Mouse (Mus musculus) kidney, postnatal 14 days (tissue): ENCODE results near the gene Tshz2.
A peak's percentile ranks its signal among the peaks of the same experiment; 100 is the strongest.

ENCODE experiments used
- DNase-seq: peaks from one replicate; pipeline ENCODE4 v3.0.0; 2022; ENCODE audit warnings: mixed read lengths

Tshz2 gene

DNA sequence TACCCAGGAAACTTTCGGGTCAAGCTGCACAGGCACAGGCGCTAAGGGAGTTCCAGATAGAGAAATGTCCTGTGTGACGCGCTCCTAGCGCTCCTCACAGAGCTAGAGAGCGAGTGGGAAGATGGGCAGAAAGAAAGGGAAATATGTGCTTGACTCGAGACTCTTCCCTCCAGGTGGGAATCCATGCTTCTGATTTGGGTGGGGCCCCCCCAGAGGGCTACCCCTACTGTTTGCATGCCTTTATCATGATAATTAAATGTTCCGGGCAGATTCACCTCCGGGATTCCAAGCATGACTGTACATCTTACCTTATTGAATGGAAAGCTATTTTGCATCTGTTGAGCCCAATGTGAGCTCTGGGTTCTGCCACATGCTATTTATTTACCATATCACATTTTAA lies 255.1 kb downstream of the Tshz2 start:
- no peak for DNase-seq

DNA sequence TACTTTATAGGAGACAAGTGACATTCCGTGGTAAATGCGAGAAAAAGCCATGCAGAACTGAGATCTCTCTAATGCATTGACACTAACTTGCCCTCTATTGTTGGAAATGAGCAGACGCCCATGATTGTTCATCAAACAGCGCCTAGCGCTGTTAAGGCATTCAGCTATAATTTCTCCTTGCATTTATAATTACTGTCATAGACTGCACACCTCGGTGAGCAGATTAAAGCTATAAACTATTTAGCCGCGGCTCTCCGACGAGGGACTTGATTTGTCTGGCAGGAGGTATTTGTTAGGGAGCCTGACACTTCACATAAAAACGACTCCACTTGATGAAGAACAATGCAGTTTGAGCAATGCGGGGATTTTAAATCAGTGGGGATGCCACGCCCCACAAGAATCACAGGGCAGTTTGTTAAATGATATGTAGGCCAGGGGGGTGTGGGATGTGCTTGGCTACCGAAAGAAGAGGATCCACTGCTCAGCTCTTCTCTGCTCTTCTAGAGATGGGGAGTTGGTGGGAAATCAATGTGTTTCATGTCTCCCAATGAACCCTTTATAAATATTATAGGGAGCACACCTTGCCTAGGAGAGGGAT lies 259.7 kb downstream of the Tshz2 start:
- no peak for DNase-seq

DNA sequence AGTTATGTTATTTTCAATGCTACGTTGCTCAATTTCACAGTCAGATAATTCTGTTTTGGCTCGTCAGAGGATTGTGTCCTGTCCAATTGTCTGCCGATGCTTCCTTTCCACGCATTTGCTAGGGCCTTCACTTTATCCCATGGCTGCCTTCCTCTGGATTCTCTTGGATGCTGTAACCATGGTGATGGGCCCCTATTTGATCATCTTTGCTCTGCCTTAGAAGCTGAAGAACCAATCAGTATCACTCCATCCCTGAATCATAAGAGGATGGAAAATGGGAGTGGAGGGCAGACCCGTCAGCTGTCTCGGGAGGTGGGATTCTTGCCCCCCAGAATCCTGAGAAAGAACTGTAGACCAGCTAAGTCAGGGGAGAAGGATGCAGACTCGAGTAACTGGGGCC lies 270.1 kb downstream of the Tshz2 start:
- DNase-seq: no peak

DNA sequence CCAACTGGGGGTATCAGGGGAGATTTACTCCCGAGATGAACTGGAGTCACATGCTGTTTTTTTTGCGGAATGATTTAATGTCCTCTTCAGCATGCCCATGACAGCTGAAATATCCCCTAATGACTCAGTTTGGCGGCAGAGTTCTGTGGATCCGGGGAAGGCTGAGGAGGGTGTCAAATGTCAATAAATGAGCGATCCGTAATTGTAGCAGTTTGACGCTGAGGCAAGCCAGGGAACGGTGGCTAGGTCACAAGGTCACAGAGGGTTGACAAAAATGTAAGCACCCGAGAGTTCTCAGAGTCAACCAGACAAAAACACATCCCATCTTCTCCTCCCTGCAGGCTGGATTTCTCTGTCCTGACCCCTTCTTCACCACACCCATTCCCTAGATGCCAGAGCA lies 273.6 kb downstream of the Tshz2 start:
- DNase-seq: no peak

DNA sequence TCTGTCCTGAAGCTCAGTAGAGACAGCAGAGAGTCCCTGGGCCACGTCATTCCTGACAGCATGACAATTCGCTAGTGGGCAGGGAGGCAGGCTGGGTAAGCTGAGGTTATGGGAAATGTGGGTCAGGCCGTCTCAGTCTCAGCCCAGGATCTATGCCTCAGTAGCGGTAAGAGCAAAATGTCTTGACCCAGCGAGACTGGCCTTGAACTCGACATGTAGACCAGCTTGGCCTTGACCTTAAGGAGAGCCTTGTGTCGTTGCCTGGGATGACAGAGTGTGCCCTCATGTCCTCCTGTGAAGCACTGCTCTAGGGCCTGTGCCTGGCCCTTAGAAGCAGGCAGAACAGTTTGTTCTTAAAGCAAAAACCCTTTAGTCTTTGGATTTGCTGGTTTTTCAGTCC lies 275.2 kb downstream of the Tshz2 start:
- no peak for DNase-seq

DNA sequence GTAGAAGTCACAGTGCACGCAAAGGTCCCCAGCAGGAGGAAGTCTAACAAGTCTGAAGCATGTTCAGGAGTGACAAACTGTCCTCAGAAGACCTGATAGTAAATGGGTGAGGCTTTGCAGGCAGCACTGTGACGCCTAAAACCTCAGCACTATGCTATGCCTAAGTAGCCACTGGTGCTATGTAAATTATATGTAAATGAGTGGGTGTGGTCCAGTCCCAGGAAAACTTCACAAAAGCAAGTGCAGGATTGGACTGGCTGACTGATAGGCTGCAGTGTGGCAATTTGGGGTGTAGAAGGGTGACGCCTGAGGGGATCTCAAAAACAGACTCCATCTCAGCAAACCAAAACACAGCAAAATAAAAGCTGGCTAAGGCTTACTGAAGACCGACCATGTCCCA lies 277.8 kb downstream of the Tshz2 start:
- no peak for DNase-seq

DNA sequence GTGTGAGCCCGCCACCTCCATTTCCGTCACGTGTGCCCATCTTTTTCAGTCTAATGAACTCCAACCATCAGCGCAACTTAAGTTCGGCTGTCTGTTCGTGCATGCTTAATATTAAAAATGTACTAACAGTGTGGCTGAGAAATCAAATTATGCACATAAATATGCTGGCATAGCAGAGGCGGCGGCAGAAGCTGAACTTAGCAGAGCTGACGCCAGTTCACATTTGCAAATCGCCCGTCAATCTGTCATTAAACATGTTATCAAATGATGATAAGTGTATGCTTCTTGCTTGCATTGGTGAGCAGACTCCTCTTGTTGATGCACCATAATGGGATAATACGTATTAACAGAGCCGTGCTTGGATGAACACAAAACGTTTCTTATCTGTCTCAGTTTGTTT lies 280.0 kb downstream of the Tshz2 start:
- DNase-seq: no peak

DNA sequence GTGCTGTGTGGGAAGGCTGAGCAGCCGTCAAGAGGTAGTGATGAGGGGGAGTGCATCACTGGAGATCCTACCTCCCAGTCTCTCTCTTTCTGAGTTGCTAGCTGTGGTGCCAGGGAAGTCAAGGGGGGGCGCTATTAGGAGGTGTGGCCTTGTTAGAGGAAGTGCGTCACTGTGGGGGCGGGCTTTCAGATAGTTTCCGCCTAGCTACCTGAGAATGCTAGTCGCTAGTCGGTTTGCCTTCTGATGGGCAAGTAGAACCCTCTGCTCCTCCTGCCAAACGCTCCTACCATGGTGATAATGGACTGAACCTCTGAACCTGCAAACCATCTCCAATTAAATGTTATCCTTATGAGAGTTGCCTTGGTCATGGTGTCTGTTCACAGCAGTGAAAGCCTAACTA lies 282.1 kb downstream of the Tshz2 start:
- no peak for DNase-seq

DNA sequence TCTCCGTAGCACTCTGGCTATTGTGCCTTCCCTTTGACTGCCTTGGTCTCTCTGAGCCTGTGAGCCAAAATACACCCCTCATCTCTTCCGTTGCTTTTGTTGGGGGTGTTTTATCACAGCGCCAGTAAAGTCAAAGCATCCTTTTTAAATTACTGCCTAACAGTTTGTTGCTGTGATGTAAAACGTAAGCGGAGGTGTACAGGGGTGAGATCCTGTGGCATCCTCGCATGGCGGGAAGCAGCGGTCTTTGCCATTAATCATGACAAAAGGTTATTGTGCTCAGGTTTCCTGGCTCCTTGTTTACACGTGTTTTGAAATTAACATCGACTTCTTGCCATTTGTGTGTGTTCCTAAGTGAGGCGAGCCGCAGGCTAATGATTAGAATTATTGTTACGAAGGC lies 282.5 kb downstream of the Tshz2 start:
- DNase-seq: no peak

DNA sequence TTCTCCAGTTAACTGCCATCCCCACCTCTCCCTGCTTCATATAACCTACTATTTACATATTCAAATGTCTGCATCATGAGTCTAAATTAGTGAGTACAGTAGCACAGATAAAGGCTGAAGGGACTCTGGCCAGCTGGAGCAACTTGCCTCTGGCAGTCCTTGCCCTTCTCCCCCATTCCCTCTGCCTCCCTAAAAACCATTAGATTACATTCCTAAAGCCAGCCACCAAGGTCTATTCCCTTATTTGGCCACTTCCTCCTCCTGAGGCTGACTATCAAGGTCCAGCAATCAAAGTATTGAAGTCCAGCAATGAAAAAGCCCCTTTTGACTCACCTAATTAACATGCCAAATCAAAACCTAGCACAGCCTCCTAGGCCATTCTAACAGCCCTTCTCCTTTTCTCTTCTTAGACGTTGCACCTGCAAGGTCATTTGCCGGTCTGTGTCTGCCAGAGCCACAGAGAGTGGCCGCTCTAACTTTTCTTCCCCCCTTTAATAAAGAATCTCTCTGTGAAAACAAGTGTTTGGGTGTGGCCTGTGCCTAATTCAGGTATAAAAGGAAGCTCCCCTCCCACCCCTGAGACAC lies 286.4 kb downstream of the Tshz2 start:
- no peak for DNase-seq

DNA sequence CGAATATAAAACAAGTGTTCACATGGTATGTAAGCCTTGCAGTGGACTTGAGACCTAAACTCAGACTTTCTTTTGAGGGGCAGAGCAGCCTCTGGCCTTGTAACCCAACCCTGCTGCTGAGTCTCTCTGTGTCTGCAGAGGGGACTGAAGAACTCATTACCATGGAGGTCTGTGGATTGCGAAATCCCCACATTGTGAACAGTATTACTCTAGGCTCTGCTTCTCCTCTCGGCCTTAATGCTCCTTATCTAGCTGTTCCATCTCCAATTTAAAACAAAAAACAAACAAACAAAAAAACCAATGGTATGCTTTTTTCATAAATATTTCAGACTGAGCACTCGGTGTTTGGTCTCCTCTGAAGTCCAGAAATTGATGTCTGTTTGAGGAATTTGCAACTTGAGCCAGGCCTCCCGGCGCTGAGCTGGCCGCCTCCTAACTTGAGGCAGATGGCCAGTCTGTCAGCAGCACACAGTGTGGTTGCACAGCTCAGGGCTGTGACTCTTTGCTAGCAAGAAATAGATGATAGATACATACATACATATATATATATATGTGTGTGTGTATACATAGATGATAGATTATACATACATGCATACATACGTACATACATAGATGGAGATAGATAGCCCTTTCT lies 291.5 kb downstream of the Tshz2 start:
- DNase-seq: peak; percentile 49

DNA sequence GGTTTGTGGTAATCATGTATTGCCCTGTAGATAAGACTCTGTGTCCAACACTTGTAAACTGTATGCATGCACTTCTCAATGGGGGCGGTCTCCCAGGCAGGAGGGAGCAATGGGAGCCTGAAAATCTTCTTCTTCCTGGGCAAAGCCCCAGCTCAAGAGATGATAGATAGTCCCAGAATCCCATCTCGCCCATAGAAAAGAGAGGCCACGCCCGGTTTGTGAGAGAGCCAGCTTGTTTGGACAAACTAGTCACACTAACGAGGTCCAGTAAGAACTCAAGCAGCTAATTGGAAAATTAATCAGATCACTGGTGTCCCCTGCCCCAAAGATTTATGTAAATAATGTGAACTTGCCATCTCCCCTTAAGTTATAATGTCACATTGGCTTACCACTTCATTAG lies 292.7 kb downstream of the Tshz2 start:
- DNase-seq: peak; percentile 19

DNA sequence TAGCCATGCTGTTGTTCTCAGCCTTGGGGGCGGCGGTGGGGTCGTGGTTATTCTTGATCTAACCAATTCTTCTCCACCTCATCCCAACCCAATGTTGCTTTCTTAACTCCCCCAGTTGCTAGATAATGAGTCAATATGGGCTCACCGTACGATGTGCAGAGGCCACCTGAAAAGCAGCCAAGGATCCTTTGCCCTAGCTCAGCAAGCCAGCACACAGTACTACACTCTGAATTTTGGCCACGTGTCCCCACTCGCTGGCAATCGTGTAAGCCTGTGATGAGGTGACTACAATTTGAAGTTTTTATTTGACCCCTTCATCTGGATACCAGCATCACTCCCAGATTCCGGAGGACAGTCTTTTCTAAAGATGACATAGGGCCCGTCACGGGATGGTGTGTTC lies 293.2 kb downstream of the Tshz2 start:
- no peak for DNase-seq

DNA sequence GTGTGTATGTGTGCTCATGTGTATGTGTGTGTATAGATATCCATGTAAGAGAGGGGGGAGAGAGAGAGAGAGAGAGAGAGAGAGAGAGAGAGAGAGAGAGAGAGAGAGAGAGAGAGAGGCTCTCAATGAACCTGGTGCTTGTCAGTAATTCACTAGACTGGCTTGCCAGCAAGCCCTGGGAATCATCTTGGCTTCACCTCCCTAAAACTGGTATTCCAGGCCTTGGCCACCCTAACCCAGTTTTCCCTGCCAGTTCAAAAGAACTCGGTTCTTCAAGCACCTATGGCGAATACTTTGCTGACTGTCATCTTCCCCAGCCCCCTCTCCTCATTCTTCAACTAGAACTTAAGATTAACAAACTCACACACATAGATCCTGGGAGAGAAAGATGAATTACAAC lies 294.6 kb downstream of the Tshz2 start:
- DNase-seq: no peak

DNA sequence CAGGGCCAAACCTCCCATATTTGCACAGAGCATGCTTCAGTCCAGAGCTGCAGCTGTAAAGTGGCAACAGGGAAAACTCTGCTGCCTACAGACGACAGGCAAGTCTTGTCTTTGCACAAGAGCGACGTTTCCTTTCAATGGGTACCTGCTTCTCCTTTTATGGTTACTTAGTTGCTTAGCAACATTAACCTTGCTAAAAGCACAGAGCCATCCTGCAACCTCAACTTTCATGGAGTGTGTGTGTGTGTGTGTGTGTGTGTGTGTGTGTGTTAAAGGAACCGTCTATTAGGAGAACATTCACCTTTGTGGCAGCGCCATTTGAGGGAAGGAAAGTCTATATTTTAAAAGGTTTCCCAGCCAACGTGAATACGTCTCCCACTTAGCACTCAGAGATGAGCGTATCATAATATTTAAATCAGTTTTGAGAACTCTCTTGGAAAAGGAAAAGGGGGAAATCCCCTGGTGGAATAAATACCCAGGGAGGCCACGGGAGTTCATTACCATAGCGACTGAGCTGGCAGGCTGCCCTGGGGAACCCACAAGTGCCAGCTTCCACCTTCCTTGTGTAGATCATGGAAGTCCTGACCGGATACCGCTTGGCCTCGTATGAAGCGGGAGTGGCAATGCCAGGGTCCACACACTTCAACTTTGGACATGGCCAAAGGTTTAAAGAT lies 295.8 kb downstream of the Tshz2 start:
- DNase-seq: peak; percentile 83

DNA sequence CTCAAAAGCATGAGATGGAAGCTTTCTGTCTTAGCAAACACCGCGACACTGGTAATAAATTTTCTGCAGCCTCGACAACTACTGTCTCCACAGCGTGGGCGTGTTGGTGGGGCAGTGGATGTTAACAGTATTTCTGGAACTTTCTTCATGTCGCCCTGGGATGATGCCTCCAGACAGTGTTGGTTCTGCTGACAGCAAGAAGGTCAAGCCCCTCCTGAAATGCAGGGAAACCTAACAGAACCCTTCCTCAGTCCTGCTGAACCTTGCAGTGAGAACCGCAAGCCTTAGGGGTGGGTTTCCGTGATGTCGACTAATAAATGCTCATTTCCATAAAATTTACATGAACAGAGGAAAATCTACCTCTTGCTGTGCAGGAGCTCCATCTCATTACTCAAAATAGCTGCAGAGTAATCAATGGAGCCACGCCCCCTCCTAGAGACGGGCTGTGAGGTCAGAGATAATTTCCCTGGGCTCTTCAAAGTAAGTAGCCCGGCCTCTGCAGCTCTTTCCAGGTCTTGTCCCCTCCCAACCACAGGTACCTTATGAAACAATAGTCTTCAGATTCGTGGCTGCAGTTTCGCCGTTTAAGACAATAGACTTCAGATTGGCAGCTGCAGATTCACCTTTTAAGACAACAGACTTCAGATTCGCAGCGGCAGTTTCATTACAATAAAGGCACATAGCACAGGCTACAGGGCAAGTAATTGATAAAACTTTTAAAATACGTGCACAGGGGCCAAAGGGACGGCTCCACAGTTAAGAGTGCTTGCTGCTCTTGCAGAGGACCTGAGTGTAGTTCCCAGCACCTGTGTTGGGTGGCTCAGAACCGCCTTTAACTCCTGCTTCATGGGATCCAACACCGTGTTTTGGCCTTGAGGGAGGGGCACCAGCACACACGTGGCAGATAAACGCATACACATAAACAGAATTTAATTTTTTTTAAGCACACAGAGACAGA lies 297.0 kb downstream of the Tshz2 start:
- DNase-seq: peak; percentile 73

DNA sequence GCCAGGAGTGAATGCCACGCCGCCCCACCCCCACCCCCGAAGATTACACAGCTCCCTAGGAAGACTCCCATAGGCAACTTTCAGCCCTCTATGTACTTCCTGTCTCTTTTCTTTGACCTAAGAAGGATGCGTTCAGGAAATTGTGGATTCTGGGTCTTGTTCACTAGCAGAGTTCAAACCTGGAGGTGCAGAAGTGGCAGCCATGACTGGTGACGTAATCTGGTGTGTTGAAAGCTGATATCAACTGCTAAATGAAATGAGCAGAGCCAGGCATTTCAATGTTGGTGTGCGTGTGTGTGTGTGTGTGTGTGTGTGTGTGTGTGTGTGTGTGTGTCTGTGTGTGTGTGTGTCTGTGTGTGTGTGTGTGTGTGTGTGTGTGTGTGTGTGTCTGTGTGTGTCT lies 302.8 kb downstream of the Tshz2 start:
- DNase-seq: no peak

DNA sequence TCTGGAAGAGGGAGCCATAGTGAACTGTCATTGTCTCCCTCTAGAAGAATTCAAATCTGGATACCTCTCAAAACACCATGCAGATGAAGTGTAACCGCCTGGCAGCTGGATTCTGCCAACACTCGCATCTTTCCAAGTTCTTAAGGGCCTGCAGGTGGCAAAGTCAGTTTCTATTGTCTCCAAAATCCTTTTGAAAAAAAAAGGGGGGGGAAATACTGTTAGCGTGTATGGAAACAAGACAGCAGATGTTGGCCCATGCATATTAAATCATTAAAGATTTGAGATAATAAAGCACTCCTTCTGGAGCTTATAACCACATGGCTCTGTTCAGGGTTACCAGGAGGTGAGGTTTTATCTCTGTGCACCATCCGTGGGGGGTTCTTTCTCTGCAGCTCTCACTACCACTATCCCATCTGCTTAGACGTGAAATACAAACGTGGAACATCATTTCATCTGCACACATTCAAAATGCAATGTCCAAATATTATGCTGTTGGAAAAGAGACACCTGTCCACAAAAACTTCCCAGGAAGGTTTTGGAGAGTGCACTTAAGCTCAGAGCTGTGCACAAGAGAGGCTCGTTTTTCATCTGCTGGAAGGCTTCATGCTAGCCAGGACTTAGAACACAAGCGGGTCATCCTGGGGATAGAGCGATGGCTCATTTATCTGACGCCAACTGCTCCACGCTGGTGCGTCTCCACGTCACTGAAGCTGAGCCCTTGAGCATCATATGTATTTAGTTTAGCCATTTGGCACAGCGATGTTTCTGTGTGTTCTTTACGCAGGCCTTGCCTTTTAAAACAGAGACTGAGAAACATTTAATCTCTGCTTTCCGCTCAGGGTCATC lies 307.7 kb downstream of the Tshz2 start:
- no peak for DNase-seq

DNA sequence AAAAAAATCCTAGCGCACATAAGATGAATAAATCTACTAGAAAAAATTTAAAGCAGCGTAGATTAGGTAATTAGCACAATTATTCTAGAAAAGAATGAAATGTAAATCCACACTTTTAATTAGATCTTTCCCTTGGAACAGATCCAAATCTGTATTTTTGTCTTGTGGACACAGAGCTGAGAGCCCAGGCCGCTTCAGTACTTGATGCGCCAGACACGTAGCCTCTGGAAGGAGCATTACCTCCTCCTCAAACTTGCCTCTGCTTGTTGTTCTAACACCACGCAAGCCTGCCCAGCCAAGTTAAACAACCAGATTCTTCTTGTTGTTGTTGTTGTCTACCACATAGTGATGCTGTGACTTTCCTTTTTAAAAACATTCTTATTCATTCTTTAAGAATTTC lies 310.9 kb downstream of the Tshz2 start:
- DNase-seq: no peak

DNA sequence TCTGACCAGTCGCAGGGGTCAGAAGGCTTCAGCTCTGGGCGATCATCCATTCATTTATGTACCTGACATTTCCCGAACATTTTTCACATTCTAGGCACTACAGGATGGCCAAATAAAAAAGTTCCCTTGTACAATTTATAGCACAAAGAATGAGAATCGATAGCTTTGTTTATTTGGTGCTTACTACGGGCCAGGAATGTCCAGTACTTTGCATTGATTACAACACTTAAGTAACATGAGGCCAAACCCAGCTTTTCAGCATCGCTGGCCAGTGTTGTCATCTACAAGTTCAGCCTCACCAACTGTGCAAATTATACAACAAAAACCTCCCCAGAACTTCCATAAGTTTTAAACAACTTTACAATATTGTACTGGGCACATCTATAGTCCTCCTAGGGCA lies 315.3 kb downstream of the Tshz2 start:
- no peak for DNase-seq

DNA sequence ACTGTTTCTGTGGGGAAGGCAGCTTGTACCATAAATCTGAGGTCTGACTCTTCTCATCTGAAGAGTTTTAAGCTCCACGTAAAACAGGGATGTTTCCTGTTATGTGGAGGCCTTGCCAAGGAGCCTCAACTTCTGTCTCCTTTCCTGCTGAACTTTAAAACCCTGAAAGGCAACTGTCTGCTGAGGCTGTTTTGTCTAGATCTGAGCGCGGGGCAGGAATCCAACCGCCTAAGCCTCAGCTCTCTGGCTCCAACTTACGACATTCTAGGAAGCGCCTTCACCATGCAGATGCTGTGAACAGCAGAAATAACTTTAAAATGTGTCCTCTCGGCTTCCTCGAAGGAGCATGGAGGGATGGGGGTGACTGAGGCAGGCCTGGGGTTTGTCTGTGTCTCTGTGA lies 318.2 kb downstream of the Tshz2 start:
- DNase-seq: peak; percentile 32

DNA sequence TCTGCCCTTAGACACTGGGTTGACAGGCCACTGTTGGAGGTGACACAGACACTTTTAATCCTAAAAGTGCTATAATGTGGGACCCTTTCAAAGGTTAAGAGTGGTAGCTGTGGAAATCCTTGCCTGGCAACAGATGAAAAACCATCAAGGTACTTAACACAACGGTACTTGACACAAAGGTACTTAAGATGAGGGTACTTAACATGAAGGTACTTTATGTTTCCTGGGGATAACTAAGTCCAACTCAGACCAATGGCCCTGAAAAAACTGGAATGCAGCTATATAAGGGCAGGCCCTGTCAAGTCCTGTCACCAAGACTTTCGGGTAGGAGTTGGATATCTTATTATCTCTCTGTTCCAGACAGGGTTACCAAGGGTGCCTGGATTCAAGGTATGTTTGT lies 320.2 kb downstream of the Tshz2 start:
- no peak for DNase-seq
